Mouse (Mus musculus): ENCODE results near the gene Samd4b. TPM values are rescaled to one million over a fixed set of nuclear protein-coding genes. Genes with fewer than 3 reads are reported as not detected.
"Not testable (repeated sequence)": the region's sequence is repeated elsewhere in the genome, so short reads cannot be mapped to it uniquely, and the experiment has no call there.

The Samd4b gene
- total RNA-seq, 2 experiments from 2014 or later: 74.9 to 78.9 TPM

GRCm38 (mm10) chr7:28603788-28604187, 5.8 kb upstream of the Samd4b start:
- not testable (repeated sequence) for H3K4me3 ChIP-seq; H3K27ac ChIP-seq; DNase-seq (ENCODE audit: extremely low spot score in 1 of 2, low spot score in 2 of 2)
- TF ChIP-seq CTCF (IDR thresholded peaks at IDR 0.05): peak; percentile 17
- intact Hi-C loops (cut with DNase I): loop anchor here (5.0 kb wide), 2 partner anchors 111 to 211 kb away; partner anchors contain the start of genes Med29 and Paf1

GRCm38 (mm10) chr7:28603136-28603535, 5.2 kb upstream of the Samd4b start:
- TF ChIP-seq CTCF (IDR thresholded peaks at IDR 0.05): no peak
- intact Hi-C loops (cut with DNase I): loop anchor here (5.0 kb wide), 2 partner anchors 111 to 211 kb away; partner anchors contain the start of genes Med29 and Paf1
- DNase-seq (ENCODE audit: extremely low spot score in 1 of 2, low spot score in 2 of 2): no peak
- Histone ChIP-seq H3K27ac (no peak overlapping the region), H3K4me3 (no peak overlapping the region)

- peak; percentile 61 to 70 for DNase-seq (ENCODE audit: extremely low spot score in 1 of 2, low spot score in 2 of 2)
- intact Hi-C loops (cut with DNase I): loop anchor here (1.0 to 5.0 kb wide), 7 partner anchors 33 to 209 kb away; partner anchors contain the start of genes Gmfg, Med29 and Paf1
- peak; percentile 69 for TF ChIP-seq CTCF (IDR thresholded peaks at IDR 0.05)
- Histone ChIP-seq H3K27ac (peak overlapping the region; percentile 48), H3K4me3 (no peak overlapping the region; the same call in 1 of the 2 replicates)
These were observed 3.7 kb upstream of the Samd4b start for GRCm38 (mm10) chr7:28601668-28602067.

- peak overlapping the region; percentile 48 for H3K27ac ChIP-seq
- TF ChIP-seq CTCF (IDR thresholded peaks at IDR 0.05): peak; percentile 87
- no peak overlapping the region for H3K4me3 ChIP-seq
- DNase-seq (ENCODE audit: extremely low spot score in 1 of 2, low spot score in 2 of 2): peak; percentile 69 to 80
- intact Hi-C loops (cut with DNase I): loop anchor here (1.0 to 5.0 kb wide), 7 partner anchors 33 to 209 kb away; partner anchors contain the start of genes Gmfg, Med29 and Paf1
These were observed 3.1 kb upstream of the Samd4b start for GRCm38 (mm10) chr7:28601029-28601428.

- Histone ChIP-seq H3K4me3 (no peak overlapping the region), H3K27ac (no peak overlapping the region)
- no peak for TF ChIP-seq CTCF (IDR thresholded peaks at IDR 0.05)
- intact Hi-C loops (cut with DNase I): no loop called here
- no peak for DNase-seq (ENCODE audit: extremely low spot score in 1 of 2, low spot score in 2 of 2)
These were observed 1.0 kb upstream of the Samd4b start for GRCm38 (mm10) chr7:28598951-28599350.

- intact Hi-C loops (cut with DNase I): no loop called here
- peak overlapping the region; percentile 59 for H3K4me3 ChIP-seq
- no peak for TF ChIP-seq CTCF (IDR thresholded peaks at IDR 0.05)
- DNase-seq (ENCODE audit: extremely low spot score in 1 of 2, low spot score in 2 of 2): no peak
- H3K27ac ChIP-seq: no peak overlapping the region; the same call in 1 of the 2 replicates
These were observed 720 bp downstream of the Samd4b start for GRCm38 (mm10) chr7:28597277-28597570.

GRCm38 (mm10) chr7:28596436-28597276, 1.3 kb downstream of the Samd4b start:
- intact Hi-C loops (cut with DNase I): no loop called here
- Histone ChIP-seq H3K27ac (peak overlapping the region; percentile 24), H3K4me3 (peak overlapping the region; percentile 59)
- TF ChIP-seq CTCF (IDR thresholded peaks at IDR 0.05): no peak
- DNase-seq (ENCODE audit: extremely low spot score in 1 of 2, low spot score in 2 of 2): no peak

- DNase-seq (ENCODE audit: extremely low spot score in 1 of 2, low spot score in 2 of 2): no peak
- peak overlapping the region; percentile 24 for H3K27ac ChIP-seq
- no peak for TF ChIP-seq CTCF (IDR thresholded peaks at IDR 0.05)
- intact Hi-C loops (cut with DNase I): no loop called here
- H3K4me3 ChIP-seq: no peak overlapping the region
These were observed 2.1 kb downstream of the Samd4b start for GRCm38 (mm10) chr7:28595751-28596435.

- DNase-seq (ENCODE audit: extremely low spot score in 1 of 2, low spot score in 2 of 2): no peak
- intact Hi-C loops (cut with DNase I): no loop called here
- Histone ChIP-seq H3K4me3 (no peak overlapping the region), H3K27ac (no peak overlapping the region)
- no peak for TF ChIP-seq CTCF (IDR thresholded peaks at IDR 0.05)
These were observed 4.5 kb downstream of the Samd4b start for GRCm38 (mm10) chr7:28593206-28594111.

GRCm38 (mm10) chr7:28591862-28592261, 6.1 kb downstream of the Samd4b start:
- DNase-seq (ENCODE audit: extremely low spot score in 1 of 2, low spot score in 2 of 2): no peak
- Histone ChIP-seq H3K27ac (no peak overlapping the region), H3K4me3 (no peak overlapping the region)
- no peak for TF ChIP-seq CTCF (IDR thresholded peaks at IDR 0.05)
- intact Hi-C loops (cut with DNase I): no loop called here

GRCm38 (mm10) chr7:28587644-28588043, 10.3 kb downstream of the Samd4b start:
- no peak for DNase-seq (ENCODE audit: extremely low spot score in 1 of 2, low spot score in 2 of 2)
- Histone ChIP-seq H3K4me3 (no peak overlapping the region), H3K27ac (no peak overlapping the region)
- TF ChIP-seq CTCF (IDR thresholded peaks at IDR 0.05): no peak
- intact Hi-C loops (cut with DNase I): no loop called here

Measured in left cerebral cortex, adult 2 months (tissue).